Mouse (Mus musculus): ENCODE data around the gene Tm4sf5.

DNA sequence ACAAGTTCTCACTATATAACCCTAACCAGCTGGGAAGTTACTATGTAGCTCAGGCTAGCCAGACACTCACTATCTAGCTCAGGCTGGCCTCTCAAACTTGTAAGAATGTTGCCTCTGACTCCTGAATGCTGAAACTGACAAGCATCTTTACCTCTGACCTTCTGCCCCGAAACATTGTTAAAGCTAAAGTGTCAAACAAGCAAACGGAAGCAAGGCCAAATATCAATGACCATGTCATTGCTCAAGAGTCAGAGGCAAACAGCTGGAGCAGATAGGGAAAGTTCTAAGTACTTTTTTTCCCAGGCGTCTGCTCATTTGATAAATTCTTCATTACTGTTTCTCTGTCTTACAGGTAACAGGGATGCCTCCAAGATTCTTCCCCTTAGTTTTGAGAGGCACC, 3.0 kb upstream of the Tm4sf5 start:
- TF ChIP-seq CTCF (IDR thresholded peaks at IDR 0.05; ENCODE audit: extremely low read depth, insufficient read length, insufficient replicate concordance, low read depth, low read length) (no peak), POLR2A (IDR thresholded peaks at IDR 0.05; ENCODE audit: low read depth, low read length) (no peak)
